Mouse (Mus musculus): Measurements from ENCODE around the gene Ephb1.

Ephb1 gene

DNA sequence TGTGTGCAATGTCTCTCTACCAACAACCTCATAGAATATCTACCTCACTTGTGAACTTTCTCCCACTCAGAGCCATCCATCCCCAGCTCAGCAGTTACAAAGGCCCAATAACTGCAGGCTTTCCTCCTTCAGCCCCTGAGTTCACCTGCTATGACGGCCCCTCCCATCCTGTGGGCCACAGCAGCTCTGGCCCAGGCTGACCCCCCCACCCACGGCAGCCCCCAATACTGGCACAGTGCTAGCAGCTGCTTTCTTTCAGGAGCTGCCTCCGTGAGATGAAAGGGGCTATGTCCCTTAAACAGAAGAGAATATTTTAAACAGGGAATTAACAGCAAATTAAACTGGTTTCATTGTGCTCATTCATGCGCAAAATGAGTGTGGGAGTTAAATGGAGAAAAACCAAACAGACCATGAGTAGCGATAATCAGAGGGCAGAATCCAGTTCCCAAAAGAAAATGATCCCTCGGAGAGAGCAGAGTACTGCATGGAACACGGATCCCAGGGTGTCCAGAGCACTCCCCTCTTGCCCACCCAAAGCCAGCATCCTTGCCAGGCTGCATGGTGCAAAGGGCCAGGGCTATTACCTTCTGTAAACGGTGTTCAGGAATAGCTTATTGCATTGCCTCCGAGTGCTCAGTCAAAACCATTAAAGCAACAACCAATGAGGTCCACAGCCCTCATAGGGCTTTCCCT is 105.2 kb downstream of the Ephb1 start:
- DNase-seq (ENCODE audit: low spot score), result no peak

DNA sequence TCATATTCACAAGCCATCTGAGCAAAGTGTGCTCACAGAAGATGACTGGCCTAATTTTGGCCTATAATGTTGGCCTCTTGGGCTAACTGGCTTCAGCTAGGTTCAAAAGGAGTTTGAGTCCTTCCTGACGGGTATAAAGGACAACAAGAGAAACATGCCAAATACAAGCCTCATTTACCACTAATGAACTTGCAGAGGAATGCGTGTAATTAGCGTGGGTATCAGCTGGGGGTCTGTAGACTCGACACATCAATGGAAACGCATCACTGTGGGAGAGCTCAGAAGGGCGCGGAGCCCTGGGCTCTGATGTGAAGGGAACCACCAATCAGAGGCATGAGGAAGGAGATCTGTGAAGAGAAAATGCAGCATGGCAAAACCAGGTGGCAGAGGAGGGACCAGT is 108.9 kb downstream of the Ephb1 start:
- no peak for DNase-seq (ENCODE audit: low spot score)

DNA sequence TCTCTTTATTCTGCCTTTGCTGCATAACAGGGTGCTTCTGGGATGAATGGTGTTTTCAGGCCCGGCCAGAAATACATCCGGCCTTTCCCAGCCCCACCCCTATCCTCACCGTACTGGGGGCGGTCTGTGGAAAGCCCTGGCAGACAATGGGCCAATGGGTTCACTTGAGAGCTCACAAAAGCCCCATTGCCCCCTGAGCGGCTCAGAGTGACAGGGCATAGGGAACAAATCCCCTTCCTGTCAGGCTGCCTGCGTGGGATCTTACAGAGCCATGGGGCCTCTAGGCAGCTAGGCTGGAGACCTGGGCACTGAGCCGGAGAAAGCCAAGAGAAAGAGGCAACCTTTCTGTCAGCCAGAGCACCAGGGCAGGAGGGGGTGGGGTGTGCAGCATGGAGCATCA is 111.2 kb downstream of the Ephb1 start:
- DNase-seq (ENCODE audit: low spot score), result no peak

DNA sequence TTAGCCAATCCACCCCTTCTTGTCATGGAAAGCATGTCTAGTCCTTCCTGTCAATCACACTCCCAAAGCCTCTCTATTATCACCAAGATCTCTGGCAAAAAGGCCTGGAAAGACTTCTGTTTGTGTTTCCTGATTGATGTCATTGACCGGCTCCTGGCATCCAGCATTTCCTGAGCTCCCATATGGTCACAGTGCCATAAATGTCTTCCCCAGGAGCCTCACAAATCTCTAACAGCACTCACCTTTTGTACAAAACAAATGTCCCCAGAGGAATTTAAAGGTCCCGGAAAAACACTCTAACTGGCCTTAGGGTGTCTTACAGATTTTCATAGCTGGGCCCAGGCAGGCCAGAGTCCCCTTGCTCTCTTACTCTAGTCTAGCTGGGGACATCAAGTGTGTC is 112.9 kb downstream of the Ephb1 start:
- no peak for DNase-seq (ENCODE audit: low spot score)

DNA sequence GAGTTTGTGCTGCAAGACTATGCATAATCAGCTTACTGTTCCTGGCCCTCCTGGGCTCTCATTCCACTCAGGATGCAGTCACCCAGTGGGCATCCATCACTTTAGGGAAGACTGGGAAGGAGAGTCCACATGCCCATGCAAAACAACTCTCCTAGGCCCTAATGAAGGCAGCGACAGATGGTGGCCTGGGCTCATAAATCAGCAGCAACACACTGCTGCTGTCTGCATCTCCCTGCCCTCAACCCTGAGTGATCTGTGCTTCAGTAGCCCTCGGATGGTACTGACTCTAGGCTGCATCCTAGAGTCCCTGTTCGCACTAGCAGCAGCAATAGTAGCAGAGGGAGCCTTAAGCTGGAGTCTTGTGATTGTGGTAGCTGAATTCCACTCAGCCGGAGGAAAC is 114.3 kb downstream of the Ephb1 start:
- DNase-seq (ENCODE audit: low spot score), result no peak

DNA sequence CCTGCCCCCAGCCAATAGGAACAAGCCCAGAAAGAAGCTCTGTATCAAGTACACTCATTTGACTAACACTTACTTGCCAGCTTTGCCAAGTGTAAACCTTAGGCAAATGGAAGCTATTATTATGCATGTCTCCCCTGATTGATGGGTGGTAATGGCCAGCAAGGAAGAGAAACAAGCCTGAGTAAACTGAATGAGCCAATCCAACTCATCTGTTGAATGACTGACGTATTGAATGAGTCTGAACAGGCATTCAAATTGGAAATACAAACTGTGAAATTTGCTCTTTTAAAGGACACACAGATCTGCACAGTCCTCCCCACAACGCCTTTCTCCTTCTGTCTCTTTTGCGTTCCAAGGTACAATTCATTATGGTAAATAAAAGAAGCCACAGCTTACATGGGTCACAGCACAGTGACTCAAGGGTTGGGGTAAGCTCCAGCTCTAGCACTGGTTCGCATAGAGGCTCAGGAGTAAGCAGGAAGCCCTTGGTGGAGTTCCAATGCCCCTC is 119.0 kb downstream of the Ephb1 start:
- no peak for DNase-seq (ENCODE audit: low spot score)

DNA sequence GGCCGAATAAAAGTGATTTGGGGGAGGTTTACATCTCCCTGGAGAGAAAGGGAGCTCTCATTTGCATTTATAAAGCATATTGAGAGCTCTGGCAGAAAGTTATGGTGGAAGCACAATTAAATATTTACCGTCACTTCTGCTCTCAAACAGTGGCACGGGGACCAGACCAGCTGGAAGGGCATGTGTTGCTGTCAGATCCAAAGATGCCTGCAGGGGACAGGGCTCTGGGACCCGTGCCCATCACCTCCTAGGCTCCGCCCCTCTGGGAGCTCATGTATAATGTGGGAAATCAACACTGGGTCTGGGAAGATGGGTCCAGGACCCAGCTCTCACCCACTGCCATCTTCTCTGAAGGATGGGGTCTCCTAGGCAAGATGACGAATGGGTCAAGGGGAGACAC is 123.2 kb downstream of the Ephb1 start:
- no peak for DNase-seq (ENCODE audit: low spot score)

DNA sequence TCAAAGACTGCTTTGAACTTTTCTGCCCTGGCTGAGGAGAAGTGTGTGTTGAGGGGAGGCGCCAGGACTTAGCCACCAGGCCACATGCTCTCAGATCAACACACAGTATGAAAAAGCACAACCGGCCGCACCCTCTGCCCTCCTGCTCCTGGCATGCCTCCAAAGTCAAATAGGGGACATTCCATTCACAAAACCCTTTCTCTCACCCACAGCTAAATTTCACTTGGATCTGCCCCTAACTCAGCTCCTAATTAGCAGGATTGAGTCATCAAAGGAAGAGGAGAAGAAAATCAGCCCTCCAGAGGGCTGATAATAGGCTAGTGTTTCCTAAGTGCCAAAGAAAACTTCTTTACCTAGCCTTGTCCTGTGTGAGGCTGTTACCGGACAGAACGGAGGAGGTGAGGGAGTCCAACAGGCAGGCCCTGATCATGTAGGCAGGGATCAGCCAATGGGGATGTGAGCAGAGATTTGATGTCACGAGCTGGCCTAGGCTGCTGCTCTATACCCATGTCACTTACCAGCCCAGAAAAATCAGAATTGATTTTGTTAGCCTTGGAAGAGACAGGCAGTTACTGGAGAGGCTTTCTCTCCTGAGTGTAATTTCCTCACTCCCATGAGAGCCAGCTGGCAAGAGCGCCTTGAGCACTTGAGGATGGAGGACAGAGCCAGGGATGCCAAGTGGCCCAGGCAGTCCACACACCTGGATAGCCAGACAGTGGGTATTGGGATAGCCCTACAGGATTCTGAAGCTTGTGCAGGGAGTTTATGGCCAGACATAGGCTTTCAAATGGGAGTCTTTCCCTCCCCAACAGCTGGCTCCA is 137.5 kb downstream of the Ephb1 start:
- DNase-seq (ENCODE audit: low spot score), result no peak

DNA sequence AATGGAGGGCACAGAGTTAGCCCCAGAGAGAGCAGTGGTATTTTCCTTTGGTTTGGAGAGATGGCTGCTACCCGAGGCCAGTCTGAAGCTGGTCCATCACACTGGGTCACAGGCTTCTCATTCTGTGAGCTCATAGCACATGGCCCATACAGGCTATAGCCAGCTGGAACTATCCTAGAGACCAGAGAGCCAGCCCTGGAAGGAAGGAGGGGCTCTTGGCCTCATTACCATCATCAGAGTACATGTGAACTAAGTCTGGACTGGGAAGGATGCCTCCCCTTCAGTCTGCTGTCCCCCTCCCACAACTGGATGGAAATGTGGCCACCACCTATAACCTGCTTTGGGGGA is 142.5 kb downstream of the Ephb1 start:
- no peak for DNase-seq (ENCODE audit: low spot score)

DNA sequence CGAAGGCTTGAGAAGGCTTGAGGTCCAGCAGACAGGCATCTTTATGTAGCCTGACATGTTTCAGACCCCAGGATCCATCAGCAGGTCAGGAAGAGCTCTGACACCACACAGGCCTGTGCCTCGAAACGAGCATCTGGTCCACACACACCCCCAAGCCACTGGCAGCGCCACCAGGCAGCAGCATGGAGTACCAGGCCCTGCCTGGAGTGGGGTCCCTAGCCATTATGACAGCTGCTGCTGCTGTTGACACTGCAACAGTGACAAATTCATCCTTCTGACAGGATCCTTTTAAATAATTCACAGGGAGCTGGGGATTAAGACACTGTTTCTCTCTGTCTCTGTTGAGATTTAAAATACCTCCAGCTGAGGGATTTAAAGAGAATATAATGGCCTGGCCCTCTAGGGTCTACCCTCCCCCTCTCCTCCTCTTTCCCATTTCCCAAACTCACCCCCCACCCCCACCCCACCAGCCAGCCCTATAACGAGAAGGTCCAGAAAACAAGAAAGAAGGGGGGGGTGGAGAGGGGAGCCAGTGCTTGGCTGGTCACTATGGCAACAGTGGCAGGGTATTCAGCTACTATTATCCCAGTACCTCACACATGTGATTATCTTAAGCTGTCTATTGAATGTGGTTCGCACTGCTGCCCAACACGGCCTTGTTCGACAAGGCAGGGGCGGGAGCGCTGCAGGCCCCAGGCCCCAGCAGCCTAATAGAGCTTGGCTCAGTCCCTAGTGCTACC is 143.0 kb downstream of the Ephb1 start:
- no peak for DNase-seq (ENCODE audit: low spot score)

DNA sequence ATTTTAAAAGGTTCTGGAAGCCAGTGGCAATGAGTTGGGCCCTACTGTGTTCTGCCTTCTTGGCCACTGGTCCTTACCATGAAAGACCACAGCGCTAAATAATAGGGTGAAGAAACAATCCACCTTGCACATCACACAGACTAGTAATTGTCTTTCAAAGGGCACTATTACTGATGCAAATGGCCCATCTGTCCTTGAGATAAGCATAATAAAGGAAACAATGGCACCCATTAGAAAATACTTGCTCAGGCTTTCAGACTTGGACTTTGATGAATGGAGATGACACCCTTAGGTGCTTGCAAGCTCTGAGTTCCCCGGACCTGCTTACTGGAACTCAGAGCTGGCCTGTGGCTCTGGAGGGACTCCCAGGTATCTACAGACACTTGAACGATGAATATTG is 149.0 kb downstream of the Ephb1 start:
- no peak for DNase-seq (ENCODE audit: low spot score)

DNA sequence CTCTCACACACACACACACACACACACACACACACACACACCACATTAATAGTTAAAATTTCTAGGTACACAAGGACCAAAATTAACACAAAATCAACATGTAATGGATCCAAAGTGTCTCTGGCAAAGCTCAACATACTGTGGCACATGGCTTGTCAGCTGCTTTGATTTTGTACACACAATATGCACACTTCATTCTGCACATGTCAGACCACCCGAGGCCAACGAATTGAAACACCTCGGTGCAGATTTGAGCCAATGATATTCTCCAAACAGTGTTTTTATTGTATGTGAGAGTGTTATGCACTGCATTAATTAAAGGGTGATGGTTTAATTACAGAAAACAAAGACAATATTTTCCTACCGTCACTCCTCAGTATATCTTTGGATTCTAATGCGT is 152.6 kb downstream of the Ephb1 start:
- no peak for DNase-seq (ENCODE audit: low spot score)

DNA sequence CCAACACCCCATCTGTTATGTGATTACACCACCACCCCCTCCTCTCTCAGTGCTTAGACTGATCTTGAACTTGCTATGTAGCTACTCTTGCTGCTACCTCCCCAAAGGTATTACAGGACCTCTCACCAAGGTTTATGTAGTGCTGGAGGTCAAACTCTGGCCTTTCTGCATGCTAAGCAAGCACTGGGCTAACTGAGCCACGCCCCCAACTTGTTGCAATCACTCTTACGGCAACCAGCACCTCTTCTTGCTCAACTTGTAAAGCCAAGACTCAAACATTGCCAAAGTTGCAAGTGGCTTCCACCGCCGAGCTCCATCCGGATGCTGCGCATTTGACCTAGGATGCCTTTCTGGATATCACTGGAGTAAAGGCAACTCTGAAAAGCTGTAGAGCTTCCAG is 157.6 kb downstream of the Ephb1 start:
- DNase-seq (ENCODE audit: low spot score), result no peak

DNA sequence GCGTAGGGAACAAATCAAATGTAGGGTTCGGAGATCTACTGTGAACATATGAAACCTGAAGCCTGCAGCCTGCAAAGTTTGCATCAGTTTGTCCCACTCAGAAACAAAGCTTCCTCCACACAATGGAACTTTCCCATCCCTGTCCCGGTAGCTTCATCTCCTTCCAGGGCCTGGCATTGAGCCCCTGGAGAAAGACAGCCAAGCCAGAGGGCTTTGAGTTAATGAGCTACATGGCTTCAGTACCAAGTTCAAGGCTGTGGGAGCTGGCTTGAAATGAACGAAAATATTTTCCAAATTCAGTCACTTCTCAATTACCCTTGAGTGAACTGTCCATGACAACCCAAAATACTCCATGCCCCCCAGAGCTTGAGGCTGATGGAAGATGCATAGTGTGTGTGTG is 160.4 kb downstream of the Ephb1 start:
- no peak for DNase-seq (ENCODE audit: low spot score)

DNA sequence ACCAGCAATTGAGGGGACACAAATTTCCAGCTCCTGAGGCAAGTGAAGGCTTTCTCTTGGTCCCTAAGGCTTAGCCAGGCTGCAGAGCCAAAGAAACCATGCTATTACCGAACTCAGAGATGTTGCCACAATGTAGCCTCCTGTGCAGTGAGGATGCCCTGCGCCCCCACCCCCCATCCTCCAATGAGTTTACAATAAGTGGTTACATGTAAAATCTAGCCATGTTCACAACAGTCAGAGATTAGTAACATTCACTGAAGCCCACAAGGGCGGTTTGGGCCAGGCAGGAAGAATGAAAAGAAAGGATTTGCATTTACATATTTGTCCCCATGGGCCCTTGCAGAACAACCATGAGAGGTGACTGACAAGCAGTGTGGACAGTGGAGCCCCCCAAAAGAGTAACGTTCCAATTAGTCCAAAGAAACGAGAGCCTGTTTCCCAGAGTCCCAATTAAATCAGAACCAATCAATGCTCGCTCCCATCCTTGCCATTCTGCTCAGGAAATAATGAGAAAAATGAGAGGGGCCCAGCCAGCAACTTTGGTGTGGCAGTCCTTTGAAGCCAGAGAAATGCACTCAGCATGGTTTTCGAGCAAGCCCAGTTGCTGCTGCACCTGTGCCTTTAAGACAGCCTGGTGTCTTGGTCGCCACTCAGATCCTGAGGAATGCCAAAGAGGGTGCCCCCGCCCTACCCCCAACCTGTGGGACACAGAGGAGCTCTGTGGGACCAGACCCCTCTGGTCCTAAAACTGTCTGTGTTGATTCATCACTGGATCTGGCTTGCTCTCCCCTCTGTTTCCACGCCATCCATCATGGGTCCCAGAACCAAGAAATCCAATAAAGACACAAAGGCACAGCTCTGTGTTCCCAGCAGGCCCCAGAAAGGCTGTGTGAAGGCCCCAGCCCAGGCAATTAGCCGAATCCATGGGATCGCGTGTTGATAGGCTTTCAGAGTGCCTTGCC is 161.5 kb downstream of the Ephb1 start:
- no peak for DNase-seq (ENCODE audit: low spot score)

DNA sequence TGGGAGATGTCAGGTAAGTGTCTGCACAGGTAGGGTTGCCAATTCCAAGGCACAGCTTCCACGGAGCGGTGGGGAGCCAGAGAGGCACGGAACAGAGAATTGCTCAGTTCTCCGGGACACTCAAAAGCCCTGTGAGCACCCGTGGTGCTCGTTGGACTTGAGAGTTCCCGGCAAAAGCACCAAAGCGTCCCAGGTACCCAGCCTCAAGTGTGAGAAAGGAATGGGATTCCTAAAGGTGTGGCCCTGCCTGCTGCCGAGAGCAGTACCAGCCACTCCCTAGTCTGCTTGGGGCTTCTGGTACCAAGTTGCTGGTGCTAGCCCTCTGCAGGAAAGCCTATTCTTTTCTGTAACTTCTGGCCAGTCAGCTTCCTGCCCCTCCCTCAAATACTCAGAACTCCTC is 164.4 kb downstream of the Ephb1 start:
- DNase-seq (ENCODE audit: low spot score), result no peak

DNA sequence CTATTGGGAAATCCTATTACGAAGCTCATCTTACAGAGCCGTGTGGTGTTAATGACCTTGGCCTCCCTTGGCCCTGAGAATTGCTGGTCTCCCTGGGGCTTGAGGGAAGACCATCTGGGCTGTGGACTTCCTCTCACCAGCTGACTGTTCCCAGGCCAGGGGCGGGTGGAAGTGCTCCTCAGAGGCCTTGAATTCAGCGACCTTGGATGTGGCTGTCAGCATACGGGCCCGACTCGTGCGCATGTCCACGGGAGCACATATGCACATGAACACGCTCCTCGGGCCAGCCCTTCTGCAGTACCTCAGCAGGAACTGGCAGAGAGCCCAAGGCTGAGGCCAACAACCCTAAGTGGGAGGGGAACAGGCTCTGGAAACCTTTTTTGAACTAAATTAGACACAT is 165.1 kb downstream of the Ephb1 start:
- DNase-seq (ENCODE audit: low spot score), result peak; percentile 22

DNA sequence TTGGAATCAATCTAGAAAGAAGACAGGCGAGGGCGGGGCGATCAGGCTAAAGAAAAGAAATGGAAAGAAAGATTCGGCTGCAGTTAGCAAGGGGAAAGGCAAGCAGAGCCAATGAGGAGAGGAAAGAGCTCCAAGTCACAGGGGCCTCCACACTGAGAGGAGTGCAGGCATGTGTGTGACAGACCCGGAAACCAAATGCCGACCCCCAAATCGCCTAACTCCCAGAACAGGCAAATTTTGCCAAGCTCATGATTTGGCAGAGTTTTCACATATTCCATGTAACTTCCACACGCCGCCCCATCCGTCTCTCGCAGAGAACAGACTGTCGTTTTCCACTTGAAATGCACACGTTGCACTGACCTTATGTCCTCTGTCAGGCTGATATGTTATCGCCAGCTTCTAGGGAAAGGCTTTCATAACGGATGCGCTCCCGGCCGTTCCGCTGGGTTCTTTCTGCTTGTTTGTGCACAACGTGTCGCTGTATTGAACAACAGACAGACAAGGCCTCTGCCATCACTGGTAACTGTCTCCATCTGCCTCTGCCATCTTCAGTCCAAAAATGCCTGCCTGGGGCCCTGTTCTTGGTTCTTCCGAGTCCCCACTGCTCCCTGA is 170.7 kb downstream of the Ephb1 start:
- DNase-seq (ENCODE audit: low spot score), result no peak

DNA sequence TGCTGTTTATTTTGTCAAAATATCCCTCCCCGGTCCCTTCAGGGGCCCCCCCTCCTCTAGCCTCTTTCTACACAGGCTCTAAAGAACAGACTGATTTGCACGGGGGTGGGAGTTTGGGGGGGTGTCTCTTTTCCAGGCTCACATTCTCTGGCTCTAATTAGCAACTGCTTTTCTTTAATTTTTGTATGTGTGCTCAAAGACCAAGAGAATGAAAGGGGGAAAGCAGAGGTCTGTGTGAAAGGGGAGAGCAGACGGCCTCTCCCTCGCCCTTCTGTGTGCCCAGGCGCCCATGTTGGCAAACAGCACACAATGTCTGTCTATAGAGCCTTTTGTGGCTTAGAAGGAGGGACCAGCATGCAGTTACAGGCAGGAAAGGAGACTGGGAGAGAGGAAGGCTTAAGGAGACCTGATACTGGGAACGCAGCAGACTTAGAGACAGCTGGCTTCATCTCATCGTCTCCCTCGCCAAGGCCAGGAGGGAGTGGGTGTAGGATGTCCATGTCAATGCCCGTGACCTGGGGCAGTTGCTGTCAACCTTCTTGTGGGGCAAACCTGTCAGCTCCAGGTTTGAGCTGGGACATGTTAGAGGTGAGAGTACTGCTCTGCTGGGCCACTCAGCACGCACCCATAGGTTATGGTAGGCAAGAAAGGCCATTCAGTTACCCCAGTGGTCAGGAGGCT is 172.5 kb downstream of the Ephb1 start:
- DNase-seq (ENCODE audit: low spot score), result no peak

DNA sequence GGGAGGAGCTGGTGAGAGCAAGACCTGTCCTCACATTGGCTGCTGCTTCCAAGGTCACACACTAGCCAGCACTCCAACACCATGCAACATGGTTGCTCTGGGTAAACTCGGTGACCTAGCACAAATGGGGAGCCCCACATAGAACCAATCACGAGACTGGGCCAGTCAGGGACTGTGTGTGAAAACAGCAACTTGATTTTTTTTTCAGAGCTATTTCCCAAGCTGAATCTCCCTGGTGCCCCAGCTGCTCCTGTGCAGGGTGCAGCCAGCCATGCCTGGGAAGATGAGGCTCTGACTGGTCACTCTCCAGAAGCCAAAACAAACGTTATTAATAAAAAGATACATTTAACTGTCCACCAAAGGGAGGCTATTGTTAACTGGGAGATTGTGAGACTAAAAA is 173.2 kb downstream of the Ephb1 start:
- no peak for DNase-seq (ENCODE audit: low spot score)

DNA sequence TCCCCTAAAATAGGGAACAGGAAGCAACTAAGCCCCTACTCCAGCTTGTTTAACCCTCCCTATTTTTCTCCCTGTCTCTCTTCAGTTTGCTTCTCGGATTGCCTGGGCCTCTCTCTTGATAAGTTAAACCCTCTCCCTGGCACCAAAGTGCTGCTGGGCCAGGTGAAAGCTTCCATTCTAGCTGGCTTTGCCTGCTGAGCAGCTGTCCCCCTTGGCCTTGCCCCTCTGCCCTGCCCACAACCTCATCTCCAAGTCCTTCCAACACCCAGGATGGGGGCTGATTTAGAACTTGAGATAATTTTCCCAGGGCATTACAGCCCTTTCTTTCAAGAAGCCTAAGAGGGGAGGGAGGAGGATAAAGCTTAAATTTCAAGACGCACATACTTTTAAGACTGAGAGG is 174.0 kb downstream of the Ephb1 start:
- DNase-seq (ENCODE audit: low spot score), result no peak

All from ovary, postnatal 10 days (tissue).